Mouse (Mus musculus): ENCODE data around the gene Polr3e. TPM values are rescaled to one million over a fixed set of nuclear protein-coding genes. Genes with fewer than 3 reads are reported as not detected.
"Not testable (repeated sequence)": the region's sequence is repeated elsewhere in the genome, so short reads cannot be mapped to it uniquely, and the experiment has no call there.

Polr3e gene
- polyA plus RNA-seq, 1 experiment from 2014 or later = 45.6 TPM

GRCm38 (mm10) chr7:120963126-120963525, 45.6 kb downstream of the Polr3e start:
- Histone ChIP-seq H3K4me1 (ENCODE audit: insufficient read depth, low read length) (no peaks in the 10 kb centered on the region), H3K9me3 (ENCODE audit: low read length) (no peaks in the 10 kb centered on the region), H3K9ac (replicated peaks; ENCODE audit: low read length) (no peak overlapping the region), H3K36me3 (ENCODE audit: insufficient read depth, low read length) (peaks cover 10% of the 10 kb centered on the region), H3K4me3 (ENCODE audit: low read length) (no peak overlapping the region), H3K4me2 (replicated peaks; ENCODE audit: low read depth, low read length) (no peak overlapping the region), H3K27me3 (ENCODE audit: insufficient read depth, low read length) (no peaks in the 10 kb centered on the region), H3K27ac (ENCODE audit: low read length) (no peak overlapping the region)
- peak; percentile 27; the same call in 1 of the 2 replicates for ATAC-seq (ENCODE audit: low FRiP score, low TSS enrichment)
- 64% methylated on average over 5 of the region's 5 CpGs for WGBS

GRCm38 (mm10) chr7:120969221-120969620, 51.7 kb downstream of the Polr3e start:
- H3K27me3 ChIP-seq (ENCODE audit: insufficient read depth, low read length) = no peaks in the 10 kb centered on the region
- H3K9me3 ChIP-seq (ENCODE audit: low read length) = no peaks in the 10 kb centered on the region
- no peak overlapping the region for H3K4me3 ChIP-seq (ENCODE audit: low read length)
- no peak overlapping the region for H3K4me2 ChIP-seq (replicated peaks; ENCODE audit: low read depth, low read length)
- 81% methylated on average over 7 of the region's 7 CpGs for WGBS
- H3K9ac ChIP-seq (replicated peaks; ENCODE audit: low read length) = no peak overlapping the region
- H3K36me3 ChIP-seq (ENCODE audit: insufficient read depth, low read length) = no peaks in the 10 kb centered on the region
- 0 out of 2 replicates have a peak, but pooled peaks cover 4% of the 10 kb centered on the region for H3K4me1 ChIP-seq (ENCODE audit: insufficient read depth, low read length)
- H3K27ac ChIP-seq (ENCODE audit: low read length) = no peak overlapping the region
- no peak for ATAC-seq (ENCODE audit: low FRiP score, low TSS enrichment)

- no peak overlapping the region for H3K9ac ChIP-seq (replicated peaks; ENCODE audit: low read length)
- H3K27ac ChIP-seq (ENCODE audit: low read length) = no peak overlapping the region
- no peak overlapping the region for H3K4me3 ChIP-seq (ENCODE audit: low read length)
- 72% methylated on average over 5 of the region's 5 CpGs for WGBS
- H3K4me2 ChIP-seq (replicated peaks; ENCODE audit: low read depth, low read length) = no peak overlapping the region
- no peaks in the 10 kb centered on the region for H3K27me3 ChIP-seq (ENCODE audit: insufficient read depth, low read length)
- H3K9me3 ChIP-seq (ENCODE audit: low read length) = no peaks in the 10 kb centered on the region
- H3K36me3 ChIP-seq (ENCODE audit: insufficient read depth, low read length) = no peaks in the 10 kb centered on the region
- H3K4me1 ChIP-seq (ENCODE audit: insufficient read depth, low read length) = peaks cover 11% of the 10 kb centered on the region
- ATAC-seq (ENCODE audit: low FRiP score, low TSS enrichment) = no peak
Measured at GRCm38 (mm10) chr7:120970112-120970511, 52.6 kb downstream of the Polr3e start.

- 86% methylated on average over 2 of the region's 2 CpGs for WGBS
- not testable (repeated sequence) for H3K27ac ChIP-seq (ENCODE audit: low read length); H3K9ac ChIP-seq (replicated peaks; ENCODE audit: low read length); H3K4me2 ChIP-seq (replicated peaks; ENCODE audit: low read depth, low read length); H3K27me3 ChIP-seq (ENCODE audit: insufficient read depth, low read length); ATAC-seq (ENCODE audit: low FRiP score, low TSS enrichment); H3K9me3 ChIP-seq (ENCODE audit: low read length); H3K4me3 ChIP-seq (ENCODE audit: low read length); H3K36me3 ChIP-seq (ENCODE audit: insufficient read depth, low read length)
- H3K4me1 ChIP-seq (ENCODE audit: insufficient read depth, low read length) = peaks cover 29% of the 10 kb centered on the region
Measured at GRCm38 (mm10) chr7:120972471-120972870, 54.9 kb downstream of the Polr3e start.

GRCm38 (mm10) chr7:120974001-120974400, 56.5 kb downstream of the Polr3e start:
- peaks cover 35% of the 10 kb centered on the region for H3K4me1 ChIP-seq (ENCODE audit: insufficient read depth, low read length)
- H3K9ac ChIP-seq (replicated peaks; ENCODE audit: low read length) = no peak overlapping the region
- WGBS = 68% methylated on average over 3 of the region's 3 CpGs
- H3K4me2 ChIP-seq (replicated peaks; ENCODE audit: low read depth, low read length) = no peak overlapping the region
- no peaks in the 10 kb centered on the region for H3K9me3 ChIP-seq (ENCODE audit: low read length)
- no peaks in the 10 kb centered on the region for H3K27me3 ChIP-seq (ENCODE audit: insufficient read depth, low read length)
- H3K36me3 ChIP-seq (ENCODE audit: insufficient read depth, low read length) = no peaks in the 10 kb centered on the region
- no peak overlapping the region for H3K4me3 ChIP-seq (ENCODE audit: low read length)
- peak overlapping the region; percentile 4; the same call in 1 of the 2 replicates for H3K27ac ChIP-seq (ENCODE audit: low read length)
- ATAC-seq (ENCODE audit: low FRiP score, low TSS enrichment) = no peak; the same call in 1 of the 2 replicates

GRCm38 (mm10) chr7:120977063-120977462, 59.5 kb downstream of the Polr3e start:
- H3K4me1 ChIP-seq (ENCODE audit: insufficient read depth, low read length) = peaks cover 39% of the 10 kb centered on the region
- H3K9me3 ChIP-seq (ENCODE audit: low read length) = no peaks in the 10 kb centered on the region
- WGBS = 52% methylated on average over 7 of the region's 7 CpGs
- H3K36me3 ChIP-seq (ENCODE audit: insufficient read depth, low read length) = no peaks in the 10 kb centered on the region
- no peaks in the 10 kb centered on the region for H3K27me3 ChIP-seq (ENCODE audit: insufficient read depth, low read length)
- peak overlapping the region; percentile 62 for H3K27ac ChIP-seq (ENCODE audit: low read length)
- no peak overlapping the region for H3K9ac ChIP-seq (replicated peaks; ENCODE audit: low read length)
- no peak for ATAC-seq (ENCODE audit: low FRiP score, low TSS enrichment)
- H3K4me2 ChIP-seq (replicated peaks; ENCODE audit: low read depth, low read length) = no peak overlapping the region
- no peak overlapping the region for H3K4me3 ChIP-seq (ENCODE audit: low read length)

GRCm38 (mm10) chr7:120980041-120980440, 62.5 kb downstream of the Polr3e start:
- Histone ChIP-seq H3K4me1 (ENCODE audit: insufficient read depth, low read length) (peaks cover 39% of the 10 kb centered on the region), H3K4me3 (ENCODE audit: low read length) (no peak overlapping the region), H3K36me3 (ENCODE audit: insufficient read depth, low read length) (no peaks in the 10 kb centered on the region), H3K27ac (ENCODE audit: low read length) (no peak overlapping the region), H3K4me2 (replicated peaks; ENCODE audit: low read depth, low read length) (no peak overlapping the region), H3K27me3 (ENCODE audit: insufficient read depth, low read length) (no peaks in the 10 kb centered on the region), H3K9ac (replicated peaks; ENCODE audit: low read length) (no peak overlapping the region), H3K9me3 (ENCODE audit: low read length) (no peaks in the 10 kb centered on the region)
- WGBS = 89% methylated on average over 4 of the region's 4 CpGs
- ATAC-seq (ENCODE audit: low FRiP score, low TSS enrichment) = no peak

- peak; percentile 60 for ATAC-seq (ENCODE audit: low FRiP score, low TSS enrichment)
- WGBS = 6% methylated on average over 39 of the region's 39 CpGs
- peak overlapping the region; percentile 86 for H3K9ac ChIP-seq (replicated peaks; ENCODE audit: low read length)
- no peaks in the 10 kb centered on the region for H3K36me3 ChIP-seq (ENCODE audit: insufficient read depth, low read length)
- H3K9me3 ChIP-seq (ENCODE audit: low read length) = no peaks in the 10 kb centered on the region
- no peak overlapping the region; the same call in 1 of the 2 replicates for H3K27ac ChIP-seq (ENCODE audit: low read length)
- peak overlapping the region; percentile 89 for H3K4me3 ChIP-seq (ENCODE audit: low read length)
- peak overlapping the region; percentile 85 for H3K4me2 ChIP-seq (replicated peaks; ENCODE audit: low read depth, low read length)
- no peaks in the 10 kb centered on the region for H3K27me3 ChIP-seq (ENCODE audit: insufficient read depth, low read length)
- peaks cover 30% of the 10 kb centered on the region for H3K4me1 ChIP-seq (ENCODE audit: insufficient read depth, low read length)
Measured at GRCm38 (mm10) chr7:120980931-120981924, 63.7 kb downstream of the Polr3e start.

GRCm38 (mm10) chr7:120982200-120982841, 64.8 kb downstream of the Polr3e start, which contains the start of the genes Cdr2 and Mfsd13b:
Cdr2 (minus strand) TSS chr7:120982312.
Mfsd13b (plus strand) TSS chr7:120982509.
- Histone ChIP-seq H3K27ac (ENCODE audit: low read length) (peak within 1 kb of the TSS; percentile 76), H3K9me3 (ENCODE audit: low read length) (no peaks in the 10 kb centered on the region), H3K27me3 (ENCODE audit: insufficient read depth, low read length) (no peaks in the 10 kb centered on the region), H3K4me2 (replicated peaks; ENCODE audit: low read depth, low read length) (peak within 1 kb of the TSS; percentile 85), H3K4me1 (ENCODE audit: insufficient read depth, low read length) (peaks cover 21% of the 10 kb centered on the region), H3K9ac (replicated peaks; ENCODE audit: low read length) (peak within 1 kb of the TSS; percentile 86), H3K4me3 (ENCODE audit: low read length) (peak within 1 kb of the TSS; percentile 89), H3K36me3 (ENCODE audit: insufficient read depth, low read length) (no peaks in the 10 kb centered on the region)
- under 1% methylated on average over 44 of the region's 46 CpGs for WGBS
- peak; percentile 96 for ATAC-seq (ENCODE audit: low FRiP score, low TSS enrichment)
